Comparison of ENCODE assay signal across 31 mouse cellular contexts in genomic region chr10:79530721-79531120, GRCm38 (mm10). TPM values are rescaled to one million over a fixed set of nuclear protein-coding genes. Genes with fewer than 3 reads are reported as not detected.
A peak's percentile ranks its signal among the peaks of the same experiment; 100 is the strongest.
DNase-seq lines count a peak whose midpoint lies in the region; ATAC-seq lines count a peak whose summit lies in the region.
"Had no signal": no experiment of that assay in that cellular context is flagged by ENCODE, and none has a peak within 500 bp of the region (broad histone marks: within the 10 kb centered on the region; RNA-seq: fewer than 3 reads in every experiment).

No protein-coding gene starts in this region.

- DNase-seq in forebrain, embryonic 10.5 days (ENCODE audit: extremely low spot score, low spot score): peak; percentile 10
- peak; percentile 1 for DNase-seq in kidney, adult 18-20 months
- peak; percentile 7 for DNase-seq in urinary bladder, postnatal 10 days (ENCODE audit: low spot score)
- DNase-seq in urinary bladder, postnatal 14 days (ENCODE audit: low spot score): no peak
- no peak for DNase-seq in hindbrain, embryonic 11.5 days (ENCODE audit: low spot score)
- DNase-seq: adrenal gland, adult 8-10 months; cerebellum, adult 11 months; cerebellum, adult 9-10 months; embryo, embryonic 11 days; heart, postnatal 14 days; kidney, adult 2 months; kidney, postnatal 4 days; lung, postnatal 36 days; thymus, adult 2 months; thymus, postnatal 36 days had no signal

- 94% methylated on average over 13 of the region's 13 CpGs for whole genome bisulfite sequencing in forebrain, embryonic 10.5 days
- WGBS in forebrain, embryonic 12.5 days: 94% methylated on average over 13 of the region's 13 CpGs
- WGBS in kidney, embryonic 15.5 days: 91% methylated on average over 13 of the region's 13 CpGs
- 91% methylated on average over 13 of the region's 13 CpGs for WGBS in hindbrain, embryonic 11.5 days

- peaks cover 27% of the 10 kb centered on the region for H3K4me1 ChIP-seq in forebrain, embryonic 10.5 days
- H3K4me1 ChIP-seq in forebrain, embryonic 12.5 days: peaks cover 13% of the 10 kb centered on the region; the same call in 1 of the 2 replicates
- H3K4me1 ChIP-seq in kidney, embryonic 15.5 days: peaks cover 19% of the 10 kb centered on the region
- H3K4me1 ChIP-seq in hindbrain, embryonic 11.5 days (replicated peaks; ENCODE audit: control insufficient read depth, insufficient read depth, low read length): no peaks in the 10 kb centered on the region

- H3K4me2 ChIP-seq in forebrain, embryonic 12.5 days: no peak overlapping the region
- no peak overlapping the region for H3K4me2 ChIP-seq in kidney, embryonic 15.5 days
- no peak overlapping the region for H3K4me2 ChIP-seq in hindbrain, embryonic 11.5 days (replicated peaks; ENCODE audit: low read depth, low read length)
- H3K4me2 ChIP-seq: embryonic facial prominence, embryonic 13.5 days; forebrain, embryonic 15.5 days; limb, embryonic 12.5 days; liver, embryonic 12.5 days; midbrain, embryonic 11.5 days had no signal

- peaks cover 38% of the 10 kb centered on the region for H3K36me3 ChIP-seq in forebrain, embryonic 10.5 days (replicated peaks)
- H3K36me3 ChIP-seq in forebrain, embryonic 12.5 days (replicated peaks): 0 out of 2 replicates have a peak, but pooled peaks cover 4% of the 10 kb centered on the region
- H3K36me3 ChIP-seq in kidney, embryonic 15.5 days: peaks cover 27% of the 10 kb centered on the region
- H3K36me3 ChIP-seq in hindbrain, embryonic 11.5 days (ENCODE audit: control insufficient read depth, insufficient read depth, low read length): no peaks in the 10 kb centered on the region
- H3K36me3 ChIP-seq: forebrain, embryonic 15.5 days; G1E had no signal

- no peaks in the 10 kb centered on the region for H3K9me3 ChIP-seq in forebrain, embryonic 10.5 days
- H3K9me3 ChIP-seq in forebrain, embryonic 12.5 days: no peaks in the 10 kb centered on the region
- H3K9me3 ChIP-seq in kidney, embryonic 15.5 days (replicated peaks): no peaks in the 10 kb centered on the region
- no peaks in the 10 kb centered on the region for H3K9me3 ChIP-seq in hindbrain, embryonic 11.5 days (ENCODE audit: control insufficient read depth, low read length)
- H3K9me3 ChIP-seq: embryonic facial prominence, embryonic 13.5 days; forebrain, embryonic 15.5 days; G1E; hindbrain, embryonic 10.5 days; limb, embryonic 12.5 days; liver, embryonic 12.5 days had no signal

- no peak overlapping the region; the same call in 1 of the 2 replicates for H3K27ac ChIP-seq in forebrain, embryonic 10.5 days
- no peak overlapping the region for H3K27ac ChIP-seq in forebrain, embryonic 12.5 days
- H3K27ac ChIP-seq in kidney, embryonic 15.5 days: no peak overlapping the region
- H3K27ac ChIP-seq in hindbrain, embryonic 11.5 days (ENCODE audit: low read depth, low read length): no peak overlapping the region
- H3K27ac ChIP-seq: embryonic facial prominence, embryonic 13.5 days; forebrain, embryonic 15.5 days; hindbrain, embryonic 10.5 days; kidney, postnatal 0 days; limb, embryonic 12.5 days; liver, embryonic 12.5 days had no signal

- no peak overlapping the region for H3K9ac ChIP-seq in forebrain, embryonic 12.5 days
- H3K9ac ChIP-seq in kidney, embryonic 15.5 days: no peak overlapping the region
- H3K9ac ChIP-seq in hindbrain, embryonic 11.5 days (ENCODE audit: low read depth, low read length): no peak overlapping the region
- H3K9ac ChIP-seq: embryonic facial prominence, embryonic 13.5 days; forebrain, embryonic 15.5 days; limb, embryonic 12.5 days; liver, embryonic 12.5 days; liver, postnatal 0 days had no signal

- peaks cover 11% of the 10 kb centered on the region; the same call in 1 of the 2 replicates for H3K27me3 ChIP-seq in forebrain, embryonic 10.5 days (ENCODE audit: poor library complexity, severe bottlenecking)
- peaks cover 10% of the 10 kb centered on the region; the same call in 1 of the 2 replicates for H3K27me3 ChIP-seq in forebrain, embryonic 12.5 days
- H3K27me3 ChIP-seq in kidney, embryonic 15.5 days: no peaks in the 10 kb centered on the region
- H3K27me3 ChIP-seq in hindbrain, embryonic 11.5 days (ENCODE audit: control insufficient read depth, insufficient read depth, low read length): no peaks in the 10 kb centered on the region
- H3K27me3 ChIP-seq: forebrain, embryonic 15.5 days had no signal

- no peak for ATAC-seq in forebrain, embryonic 12.5 days (ENCODE audit: low FRiP score)
- ATAC-seq in kidney, embryonic 15.5 days (replicated peaks; ENCODE audit: low FRiP score): no peak
- ATAC-seq in hindbrain, embryonic 11.5 days (ENCODE audit: low FRiP score): no peak
- ATAC-seq: forebrain, embryonic 15.5 days; hindbrain, embryonic 16.5 days; liver, embryonic 12.5 days; liver, postnatal 0 days; midbrain, embryonic 16.5 days had no signal

- H3K4me3 ChIP-seq in forebrain, embryonic 10.5 days: no peak overlapping the region
- H3K4me3 ChIP-seq in forebrain, embryonic 12.5 days (replicated peaks): no peak overlapping the region
- no peak overlapping the region for H3K4me3 ChIP-seq in kidney, embryonic 15.5 days (replicated peaks)
- no peak overlapping the region for H3K4me3 ChIP-seq in hindbrain, embryonic 11.5 days (ENCODE audit: low read depth, low read length)
- H3K4me3 ChIP-seq: embryonic facial prominence, embryonic 13.5 days; forebrain, embryonic 15.5 days; hindbrain, embryonic 10.5 days; limb, embryonic 12.5 days; liver, embryonic 12.5 days had no signal

RNA-seq across cellular contexts. Expression of gene Plpp2, which starts 2.9 kb away (rescaled TPM):
- polyA plus RNA-seq in forebrain, embryonic 10.5 days (2016; fragmentation: Nextera tagmentation; extraction: Ambion mirVana): 26.0 and 28.8 TPM in 2 replicates
- 9.2 and 10.6 TPM in 2 replicates for polyA plus RNA-seq in forebrain, embryonic 12.5 days (2016; fragmentation: Nextera tagmentation; extraction: Ambion mirVana)
- polyA plus RNA-seq in kidney, embryonic 15.5 days (2015; fragmentation: Nextera tagmentation; extraction: Ambion mirVana): 42.0 and 45.7 TPM in 2 replicates
- 12.4 and 16.1 TPM in 2 replicates for polyA plus RNA-seq in hindbrain, embryonic 11.5 days (2014; fragmentation: Nextera tagmentation; extraction: Ambion mirVana)

RNA-seq across cellular contexts. Expression of gene Mier2, which starts 24.3 kb away (rescaled TPM):
- 65.0 and 73.5 TPM in 2 replicates for polyA plus RNA-seq in forebrain, embryonic 10.5 days (2016; fragmentation: Nextera tagmentation; extraction: Ambion mirVana)
- 69.0 and 70.6 TPM in 2 replicates for polyA plus RNA-seq in forebrain, embryonic 12.5 days (2016; fragmentation: Nextera tagmentation; extraction: Ambion mirVana)
- 48.6 and 53.6 TPM in 2 replicates for polyA plus RNA-seq in kidney, embryonic 15.5 days (2015; fragmentation: Nextera tagmentation; extraction: Ambion mirVana)
- polyA plus RNA-seq in hindbrain, embryonic 11.5 days (2014; fragmentation: Nextera tagmentation; extraction: Ambion mirVana): 35.4 and 37.8 TPM in 2 replicates

RNA-seq across cellular contexts. Expression of gene Theg, which starts 56.4 kb away (rescaled TPM):
- polyA plus RNA-seq in forebrain, embryonic 10.5 days (2016; fragmentation: Nextera tagmentation; extraction: Ambion mirVana): not detected in 2 replicates
- polyA plus RNA-seq in forebrain, embryonic 12.5 days (2016; fragmentation: Nextera tagmentation; extraction: Ambion mirVana): not detected in 2 replicates
- not detected in 2 replicates for polyA plus RNA-seq in kidney, embryonic 15.5 days (2015; fragmentation: Nextera tagmentation; extraction: Ambion mirVana)
- not detected in 2 replicates for polyA plus RNA-seq in hindbrain, embryonic 11.5 days (2014; fragmentation: Nextera tagmentation; extraction: Ambion mirVana)
- polyA plus RNA-seq: embryonic facial prominence, embryonic 13.5 days; forebrain, embryonic 15.5 days; G1E; heart, embryonic 14.5 days; hindbrain, embryonic 10.5 days; hindbrain, embryonic 16.5 days; kidney, adult 2 months; kidney, postnatal 0 days; limb, embryonic 12.5 days; liver, embryonic 12.5 days; liver, postnatal 0 days; lung, embryonic 16.5 days; midbrain, embryonic 11.5 days; midbrain, embryonic 16.5 days; neural tube, embryonic 11.5 days; thymus, adult 2 months had no signal

Comparison
In these comparisons a context has a peak if more than half of its experiments do, and no peak if none do; other contexts are left out.
1. DNase-seq: peak in forebrain, embryonic 10.5 days (single experiment), kidney, adult 18-20 months (single experiment) and urinary bladder, postnatal 10 days (single experiment); none in urinary bladder, postnatal 14 days (single experiment) and hindbrain, embryonic 11.5 days (single experiment).